Mouse (Mus musculus): ENCODE results near the gene Dnase1.
A peak's percentile ranks its signal among the peaks of the same experiment; 100 is the strongest.
"Not testable (repeated sequence)": the region's sequence is repeated elsewhere in the genome, so short reads cannot be mapped to it uniquely, and the experiment has no call there.

The Dnase1 gene

GRCm38 (mm10) chr16:4036807-4037206 is at the start of gene Dnase1:
Dnase1 (plus strand) TSS chr16:4036942.
- DNase-seq (ENCODE audit: low spot score), result no peak

GRCm38 (mm10) chr16:3988410-3988809 is 48.3 kb upstream of the Dnase1 start:
- no peak for DNase-seq (ENCODE audit: low spot score)

- DNase-seq (ENCODE audit: low spot score), result peak; percentile 99
Measured at GRCm38 (mm10) chr16:4003489-4004398, 33.0 kb upstream of the Dnase1 start, which contains the start of gene Slx4. Slx4 (minus strand) TSS chr16:4003770.

- no peak for DNase-seq (ENCODE audit: low spot score)
Measured at GRCm38 (mm10) chr16:4012882-4013570, 23.7 kb upstream of the Dnase1 start.

GRCm38 (mm10) chr16:4014040-4014668 is 22.6 kb upstream of the Dnase1 start:
- DNase-seq (ENCODE audit: low spot score), result no peak

GRCm38 (mm10) chr16:4016786-4017185 is 20.0 kb upstream of the Dnase1 start:
- DNase-seq (ENCODE audit: low spot score), result not testable (repeated sequence)

- DNase-seq (ENCODE audit: low spot score), result not testable (repeated sequence)
Measured at GRCm38 (mm10) chr16:4017466-4017865, 19.3 kb upstream of the Dnase1 start.

- DNase-seq (ENCODE audit: low spot score), result no peak
Measured at GRCm38 (mm10) chr16:4021241-4021640, 15.5 kb upstream of the Dnase1 start.

GRCm38 (mm10) chr16:4022719-4023118 is 14.0 kb upstream of the Dnase1 start:
- DNase-seq (ENCODE audit: low spot score), result no peak

- no peak for DNase-seq (ENCODE audit: low spot score)
Measured at GRCm38 (mm10) chr16:4026672-4027071, 10.1 kb upstream of the Dnase1 start.

GRCm38 (mm10) chr16:4027211-4027610 is 9.5 kb upstream of the Dnase1 start:
- DNase-seq (ENCODE audit: low spot score), result no peak

- no peak for DNase-seq (ENCODE audit: low spot score)
Measured at GRCm38 (mm10) chr16:4029371-4029841, 7.3 kb upstream of the Dnase1 start.

GRCm38 (mm10) chr16:4030501-4030900 is 6.2 kb upstream of the Dnase1 start:
- DNase-seq (ENCODE audit: low spot score), result no peak

GRCm38 (mm10) chr16:4031441-4032274 is 5.1 kb upstream of the Dnase1 start:
- DNase-seq (ENCODE audit: low spot score), result no peak

GRCm38 (mm10) chr16:4032341-4032748 is 4.4 kb upstream of the Dnase1 start:
- DNase-seq (ENCODE audit: low spot score), result no peak

GRCm38 (mm10) chr16:4033971-4034370 is 2.8 kb upstream of the Dnase1 start:
- DNase-seq (ENCODE audit: low spot score), result no peak

GRCm38 (mm10) chr16:4034476-4034875 is 2.3 kb upstream of the Dnase1 start:
- no peak for DNase-seq (ENCODE audit: low spot score)

GRCm38 (mm10) chr16:4035575-4035974 is 1.2 kb upstream of the Dnase1 start:
- no peak for DNase-seq (ENCODE audit: low spot score)

- DNase-seq (ENCODE audit: low spot score), result no peak
Measured at GRCm38 (mm10) chr16:4037690-4038089, 948 bp downstream of the Dnase1 start.

- DNase-seq (ENCODE audit: low spot score), result no peak
Measured at GRCm38 (mm10) chr16:4040206-4040605, 3.5 kb downstream of the Dnase1 start.

GRCm38 (mm10) chr16:4041646-4042045 is 4.9 kb downstream of the Dnase1 start:
- no peak for DNase-seq (ENCODE audit: low spot score)

- no peak for DNase-seq (ENCODE audit: low spot score)
Measured at GRCm38 (mm10) chr16:4044093-4044492, 7.4 kb downstream of the Dnase1 start.
